Mouse (Mus musculus): ENCODE measurements at regions not wholly inside any gene's neighbourhood (a gene's known extent, or its start where the extent isn't known, plus 50 kb on each side); places are given as distances from the start of the nearest gene placed in this dataset.

DNA sequence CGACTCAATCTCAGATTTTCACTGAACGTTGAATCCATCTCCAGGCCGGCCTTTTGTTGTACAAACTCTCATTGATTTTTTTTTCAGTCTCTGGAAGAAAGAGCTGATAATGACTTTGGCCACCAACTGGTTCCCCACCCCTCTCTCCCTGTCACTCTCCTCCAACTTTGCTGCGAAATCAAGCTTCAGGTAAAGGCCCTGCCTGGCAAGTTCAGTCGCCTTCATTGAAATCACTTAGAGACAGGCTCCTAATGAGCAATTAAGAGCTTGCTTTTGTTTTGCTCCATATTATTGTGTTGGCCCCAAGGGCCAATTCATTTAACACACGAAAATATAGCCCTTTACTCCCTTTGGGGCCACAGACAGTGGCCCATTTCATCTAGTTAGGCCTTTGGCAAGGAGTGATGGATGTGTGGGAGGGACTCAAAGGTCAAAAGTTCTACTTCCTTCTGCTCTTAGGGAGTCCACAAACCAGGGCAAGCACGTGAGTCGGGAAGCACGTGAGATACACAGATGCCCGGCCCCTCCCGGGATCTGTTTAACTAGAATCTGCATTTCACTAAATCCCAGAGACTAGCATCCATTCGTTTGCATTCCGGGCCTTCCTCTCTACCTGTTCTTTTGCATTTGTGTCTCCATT, 120.0 kb downstream of the Dact1 start:
- TF ChIP-seq POLR2A (IDR thresholded peaks at IDR 0.05; ENCODE audit: low read depth, low read length) (no peak), CTCF (IDR thresholded peaks at IDR 0.05; ENCODE audit: extremely low read depth, insufficient read length, insufficient replicate concordance, low read depth, low read length) (no peak)

All from small intestine, adult 2 months (tissue).